Mouse (Mus musculus) 416B (cell line): ENCODE data around the gene Brix1.
"Not testable (repeated sequence)": the region's sequence is repeated elsewhere in the genome, so short reads cannot be mapped to it uniquely, and the experiment has no call there.

ENCODE experiments used
- DNase-seq: peaks from one replicate; pipeline ENCODE4 v3.0.0; 2011; ENCODE audit warnings: low read depth

Gene Brix1

DNA sequence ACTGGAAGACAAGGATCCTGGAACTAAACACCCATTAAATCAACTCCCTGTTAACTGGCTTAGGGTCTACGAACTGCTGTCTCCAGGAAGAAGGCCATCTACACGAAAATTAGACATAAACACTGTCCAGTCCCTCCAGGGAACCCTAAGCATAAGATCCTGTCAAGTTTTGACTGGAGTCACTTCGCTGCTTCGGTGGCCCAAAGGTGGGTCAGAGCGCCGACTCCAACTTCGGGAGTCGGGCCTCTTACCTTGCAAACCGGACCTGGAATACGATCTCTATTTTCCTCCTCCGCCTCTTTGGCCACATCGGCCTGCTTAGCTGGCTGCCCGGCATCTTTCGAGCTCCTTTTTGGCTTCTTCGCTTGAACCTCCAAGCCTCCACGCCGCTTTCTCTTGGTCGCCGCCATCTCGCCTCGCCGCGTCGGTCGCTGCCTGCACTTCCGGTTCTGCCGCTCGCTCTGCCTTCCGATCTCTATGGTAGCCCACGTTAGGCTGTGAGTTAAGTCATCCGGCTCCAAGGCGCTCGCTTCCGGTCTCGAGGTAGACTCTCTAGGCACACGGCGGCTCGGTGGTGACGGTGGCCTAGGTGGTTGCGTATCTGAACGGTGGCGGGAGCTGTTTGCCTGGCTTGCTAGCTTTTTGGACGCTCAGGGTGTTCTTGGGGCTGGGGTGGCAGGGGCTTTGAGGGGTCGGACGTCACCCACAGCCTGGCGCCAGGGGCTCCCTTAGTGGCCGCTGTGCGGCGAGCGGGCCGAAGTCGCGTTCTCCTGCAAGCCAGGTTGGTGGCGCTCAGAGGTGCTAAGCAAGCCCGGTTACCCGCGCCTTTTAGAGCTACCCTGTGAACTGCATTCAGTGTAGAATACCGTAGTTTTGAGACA is at the start of gene Brix1, which contains the start of gene Rad1:
Gene Brix1 (minus strand): TSS at position 464 of the 881 bp plus-strand sequence.
Gene Rad1 (plus strand): TSS at position 535 of the 881 bp plus-strand sequence.
- DNase-seq, result peak; percentile 97

- peak; percentile 11 for DNase-seq
Measured at GRCm38 (mm10) chr15:10534591-10534990, 48.8 kb upstream of the Brix1 start.

GRCm38 (mm10) chr15:10533361-10533760 is 47.6 kb upstream of the Brix1 start:
- DNase-seq, result not testable (repeated sequence)

GRCm38 (mm10) chr15:10531352-10531751 is 45.6 kb upstream of the Brix1 start:
- no peak for DNase-seq

DNA sequence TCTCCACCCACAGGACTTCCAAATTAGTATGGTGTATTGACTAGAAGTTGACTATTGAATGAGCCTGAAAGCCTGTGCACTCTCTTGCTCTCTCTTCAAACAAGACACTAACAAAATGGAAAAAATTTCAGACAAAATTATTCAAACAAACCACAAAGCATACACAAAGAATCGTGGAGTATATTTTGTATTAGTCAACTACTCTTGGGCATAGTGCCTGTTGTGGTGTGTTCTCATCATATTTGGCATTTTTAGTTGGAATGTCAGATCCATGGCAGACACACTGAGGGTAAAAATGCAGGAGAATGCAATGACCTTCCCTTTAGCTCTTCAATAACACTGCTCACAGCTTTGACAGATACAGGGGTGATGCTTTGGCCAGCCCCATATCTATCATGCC is 40.1 kb upstream of the Brix1 start:
- no peak for DNase-seq

GRCm38 (mm10) chr15:10515166-10515565 is 29.4 kb upstream of the Brix1 start:
- DNase-seq, result no peak

DNA sequence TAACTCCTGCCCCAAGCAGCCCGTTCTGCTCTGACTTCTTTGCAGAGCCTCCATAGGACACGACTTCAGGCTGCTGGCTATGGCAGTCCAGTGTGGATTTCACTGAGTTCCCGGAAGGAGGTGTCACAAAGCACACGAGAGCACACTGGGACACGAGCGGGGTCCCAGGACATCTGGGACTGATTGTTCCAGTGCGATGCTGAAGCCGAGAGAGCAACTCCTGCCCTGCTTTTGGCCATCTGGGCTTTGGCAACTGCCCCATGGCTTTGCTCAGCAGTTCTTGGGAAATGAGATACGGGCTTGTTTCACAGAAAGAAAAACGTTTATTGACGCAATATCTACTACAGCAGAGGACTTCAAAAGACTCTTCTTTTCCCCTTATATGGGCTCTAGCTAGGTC is 20.4 kb upstream of the Brix1 start:
- no peak for DNase-seq

- DNase-seq, result peak; percentile 48
Measured at GRCm38 (mm10) chr15:10500838-10501719, 15.3 kb upstream of the Brix1 start.

GRCm38 (mm10) chr15:10500035-10500434 is 14.3 kb upstream of the Brix1 start:
- no peak for DNase-seq

DNA sequence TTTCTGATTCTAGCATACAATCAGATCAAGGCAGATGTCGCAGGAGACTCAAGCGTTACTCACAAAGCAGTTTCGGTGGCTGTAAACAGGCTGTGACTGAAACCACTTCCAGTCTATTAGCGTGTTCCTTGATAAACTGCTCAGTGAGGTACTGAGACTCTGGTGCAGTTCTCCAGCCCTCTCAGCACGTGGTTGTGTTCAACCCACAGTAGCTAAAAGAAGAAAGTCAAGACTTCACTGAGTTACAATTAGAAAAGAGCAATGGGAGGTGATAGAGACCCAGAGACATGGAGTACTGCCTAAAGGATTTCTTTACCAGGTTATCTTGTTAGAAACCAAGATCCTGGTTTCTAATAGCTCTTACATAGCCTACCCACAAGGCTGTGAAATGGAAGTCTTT is 13.8 kb upstream of the Brix1 start:
- DNase-seq, result no peak

- DNase-seq, result not testable (repeated sequence)
Measured at GRCm38 (mm10) chr15:10496696-10497095, 10.9 kb upstream of the Brix1 start.

- no peak for DNase-seq
Measured at GRCm38 (mm10) chr15:10495944-10496343, 10.2 kb upstream of the Brix1 start.

DNA sequence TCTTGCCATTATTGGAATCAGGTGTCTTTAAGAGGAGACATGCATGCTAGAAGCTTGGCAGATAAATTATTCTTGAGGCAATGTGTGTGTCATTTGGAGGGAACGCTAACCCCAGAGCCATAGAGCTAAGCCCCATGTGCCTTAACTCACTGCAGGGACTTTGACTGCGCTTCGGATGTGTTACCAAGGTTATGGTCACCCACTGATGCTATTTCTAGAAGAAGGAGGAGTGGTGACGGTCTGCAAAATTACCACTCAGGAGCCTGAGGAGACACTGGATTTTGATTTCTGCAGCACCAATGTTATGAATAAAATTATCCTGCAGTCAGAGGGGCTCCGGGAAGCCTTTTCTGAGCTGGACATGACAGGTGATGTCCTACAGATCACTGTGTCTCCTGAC is 4.4 kb upstream of the Brix1 start:
- no peak for DNase-seq

- peak; percentile 80 for DNase-seq
Measured at GRCm38 (mm10) chr15:10487246-10487645, 1.5 kb upstream of the Brix1 start.

- no peak for DNase-seq
Measured at GRCm38 (mm10) chr15:10486365-10486839, 655 bp upstream of the Brix1 start.

GRCm38 (mm10) chr15:10470941-10471340 is 14.8 kb downstream of the Brix1 start:
- no peak for DNase-seq

GRCm38 (mm10) chr15:10470151-10470831 is 15.5 kb downstream of the Brix1 start, which contains the start of gene Dnajc21:
Dnajc21 (minus strand) TSS chr15:10470516.
- peak; percentile 73 for DNase-seq

- DNase-seq, result peak; percentile 27
Measured at GRCm38 (mm10) chr15:10469641-10470150, 16.1 kb downstream of the Brix1 start.

DNA sequence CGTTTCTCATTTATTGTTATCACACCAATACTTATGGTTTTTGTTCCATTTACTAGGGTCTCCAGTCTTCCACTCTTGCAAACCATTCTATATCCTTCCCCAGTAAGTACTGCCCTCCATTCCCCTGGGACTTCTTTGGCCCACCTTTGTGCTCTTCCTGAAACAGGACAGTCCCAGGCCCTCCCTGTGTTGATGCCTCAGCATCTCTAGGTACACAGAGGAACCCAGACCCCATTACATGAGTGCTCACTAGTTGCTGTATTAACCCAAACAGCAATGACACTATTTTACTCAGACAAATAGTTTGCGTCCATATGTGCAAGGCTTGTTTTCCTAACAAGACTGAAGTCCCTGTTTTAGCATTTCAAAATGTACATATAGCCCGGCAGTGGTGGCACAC is 17.0 kb downstream of the Brix1 start:
- no peak for DNase-seq

DNA sequence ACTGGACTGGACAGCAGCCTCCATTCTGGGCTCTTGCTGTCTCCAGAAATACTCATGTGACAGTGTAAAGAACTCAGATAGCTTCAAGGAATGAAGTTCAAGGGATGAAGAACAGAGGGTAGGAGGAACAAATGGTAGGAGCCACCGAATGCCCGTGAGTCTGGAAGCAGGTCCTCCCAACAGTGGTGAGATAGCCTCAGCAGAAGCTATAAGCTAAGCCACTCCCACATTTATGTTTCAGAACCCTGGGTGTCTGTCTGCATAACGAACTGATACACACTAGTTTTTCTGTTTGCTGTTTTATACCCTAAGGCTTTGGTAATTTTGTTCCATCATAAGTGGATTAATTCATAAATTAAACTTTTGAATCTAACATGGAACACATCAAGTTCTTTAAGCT is 21.1 kb downstream of the Brix1 start:
- no peak for DNase-seq

- peak; percentile 88 for DNase-seq
Measured at GRCm38 (mm10) chr15:10463555-10463954, 22.2 kb downstream of the Brix1 start.

GRCm38 (mm10) chr15:10460986-10461385 is 24.8 kb downstream of the Brix1 start:
- DNase-seq, result no peak
